Mouse (Mus musculus): ENCODE results near the gene Tor4a. TPM values are rescaled to one million over a fixed set of nuclear protein-coding genes. Genes with fewer than 3 reads are reported as not detected.

Tor4a gene
- polyA plus RNA-seq, 1 experiment from 2014 or later: 5.5 TPM

DNA sequence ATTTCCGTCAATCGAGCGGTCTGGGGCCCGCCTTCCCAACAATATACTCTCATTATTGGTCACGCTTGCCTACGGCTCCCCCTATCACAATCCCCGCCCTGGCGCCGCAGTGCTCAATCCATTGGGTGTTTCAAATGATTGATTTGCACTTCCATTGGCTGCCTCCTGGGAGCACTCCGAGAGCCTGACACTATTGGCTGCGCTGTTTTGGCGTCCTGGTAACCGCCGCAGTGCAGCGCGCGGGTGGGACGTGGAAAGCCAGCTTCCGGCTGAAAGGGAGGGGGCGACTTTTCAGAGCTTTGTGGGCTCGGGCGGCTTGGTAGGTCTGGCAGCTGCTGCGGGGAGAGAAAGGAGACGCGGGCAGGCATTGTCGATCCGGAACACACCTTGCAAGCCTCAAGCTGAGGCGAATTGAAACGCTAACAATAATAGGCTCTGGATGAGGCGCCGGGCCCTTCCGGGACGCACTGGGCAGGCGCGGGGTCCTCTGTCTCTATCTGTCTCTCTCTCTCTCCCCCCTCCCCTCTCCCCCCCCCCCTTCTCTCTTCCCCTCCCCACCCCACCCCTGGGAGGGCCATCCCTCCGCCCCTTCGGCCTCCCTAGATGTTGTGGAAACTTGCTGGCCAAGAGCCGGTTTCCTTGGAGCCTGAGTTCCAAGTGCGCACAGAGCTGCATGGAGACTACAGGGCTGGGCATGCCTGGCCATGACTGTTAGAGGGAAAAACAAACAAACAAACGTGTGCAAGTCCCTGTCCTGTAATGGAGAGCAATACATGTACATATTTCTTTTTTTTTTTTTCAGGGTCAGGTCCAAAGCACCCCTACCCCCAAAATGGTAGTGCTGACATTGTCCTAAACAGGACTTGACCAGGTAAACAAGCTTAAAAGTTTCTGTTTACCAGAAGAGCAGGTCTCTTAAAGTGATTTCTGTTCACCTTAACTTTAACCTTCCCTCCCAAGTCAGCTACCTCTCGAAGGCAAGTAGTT is 28.4 kb upstream of the Tor4a start:
- Histone ChIP-seq H3K4me3 (replicated peaks) (peak overlapping the region; percentile 92), H3K9me3 (replicated peaks) (no peaks in the 10 kb centered on the region), H3K36me3 (peaks cover 27% of the 10 kb centered on the region), H3K4me2 (peak overlapping the region; percentile 72), H3K27me3 (no peaks in the 10 kb centered on the region), H3K4me1 (replicated peaks) (peaks cover 47% of the 10 kb centered on the region), H3K27ac (peak overlapping the region; percentile 100), H3K9ac (peak overlapping the region; percentile 86)
- peak; percentile 99 for DNase-seq
- WGBS (ENCODE audit: insufficient replicate concordance): 2% methylated on average over 40 of the region's 41 CpGs
- ATAC-seq (ENCODE audit: low read depth): peak; percentile 88

- ATAC-seq (ENCODE audit: low read depth): no peak
- H3K9me3 ChIP-seq (replicated peaks): no peaks in the 10 kb centered on the region
- H3K4me1 ChIP-seq (replicated peaks): peaks cover 47% of the 10 kb centered on the region
- under 1% methylated on average over 17 of the region's 17 CpGs for WGBS (ENCODE audit: insufficient replicate concordance)
- peak within 1 kb of the TSS; percentile 92 for H3K4me3 ChIP-seq (replicated peaks)
- peaks cover 27% of the 10 kb centered on the region for H3K36me3 ChIP-seq
- peak within 1 kb of the TSS; percentile 100 for H3K27ac ChIP-seq
- peak within 1 kb of the TSS; percentile 95 for H3K4me2 ChIP-seq
- H3K27me3 ChIP-seq: no peaks in the 10 kb centered on the region
- no peak for DNase-seq
- H3K9ac ChIP-seq: peak within 1 kb of the TSS; percentile 99
These were observed 27.7 kb upstream of the Tor4a start, which contains the start of gene Tubb4b for GRCm38 (mm10) chr2:25224492-25224765. Gene Tubb4b (minus strand): TSS chr2:25224702.

GRCm38 (mm10) chr2:25223681-25224491 is 27.2 kb upstream of the Tor4a start:
- Histone ChIP-seq H3K36me3 (peaks cover 27% of the 10 kb centered on the region), H3K4me2 (peak overlapping the region; percentile 95), H3K4me1 (replicated peaks) (peaks cover 46% of the 10 kb centered on the region), H3K9me3 (replicated peaks) (no peaks in the 10 kb centered on the region), H3K27me3 (no peaks in the 10 kb centered on the region), H3K27ac (peak overlapping the region; percentile 100), H3K4me3 (replicated peaks) (peak overlapping the region; percentile 92), H3K9ac (peak overlapping the region; percentile 99)
- DNase-seq (peak; percentile 92), ATAC-seq (ENCODE audit: low read depth) (peak; percentile 76)
- WGBS (ENCODE audit: insufficient replicate concordance): 1% methylated on average over 45 of the region's 53 CpGs

- Histone ChIP-seq H3K9me3 (replicated peaks) (no peaks in the 10 kb centered on the region), H3K9ac (no peak overlapping the region), H3K4me1 (replicated peaks) (peaks cover 30% of the 10 kb centered on the region), H3K4me3 (replicated peaks) (peak overlapping the region; percentile 92; the same call in 1 of the 2 replicates), H3K27me3 (no peaks in the 10 kb centered on the region), H3K4me2 (no peak overlapping the region), H3K27ac (peak overlapping the region; percentile 30; the same call in 1 of the 2 replicates), H3K36me3 (peaks cover 27% of the 10 kb centered on the region)
- DNase-seq (no peak), ATAC-seq (ENCODE audit: low read depth) (no peak)
- WGBS (ENCODE audit: insufficient replicate concordance): 58% methylated on average over 5 of the region's 5 CpGs
These were observed 24.7 kb upstream of the Tor4a start for GRCm38 (mm10) chr2:25221331-25221772.

DNA sequence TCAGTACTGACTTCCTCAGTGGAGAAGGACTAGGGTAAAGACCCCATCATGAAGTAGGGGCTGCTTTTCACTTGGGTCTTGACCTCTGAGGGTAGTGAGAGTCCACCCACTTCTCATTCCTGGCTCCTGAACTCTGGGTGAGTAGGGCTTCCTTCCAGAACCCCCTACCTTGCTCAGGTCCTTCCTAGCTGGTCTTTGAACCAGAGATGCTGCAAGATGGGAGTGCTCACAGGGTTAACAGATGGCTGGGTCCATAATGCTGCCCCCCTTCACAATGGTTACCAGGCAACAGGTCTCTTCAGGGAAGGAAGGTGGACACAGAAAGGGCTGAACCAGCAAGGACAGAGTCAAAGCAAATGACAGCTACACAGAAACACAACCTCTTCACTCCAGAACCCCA is 21.8 kb upstream of the Tor4a start, which contains the start of gene Fam166a:
Fam166a (plus strand) TSS at position 301 of the 400 bp plus-strand sequence.
- Histone ChIP-seq H3K27ac (no peak within 1 kb of the TSS), H3K27me3 (peaks cover 4% of the 10 kb centered on the region; the same call in 1 of the 2 replicates), H3K36me3 (peaks cover 22% of the 10 kb centered on the region), H3K4me3 (replicated peaks) (no peak within 1 kb of the TSS), H3K9me3 (replicated peaks) (no peaks in the 10 kb centered on the region), H3K4me2 (no peak within 1 kb of the TSS), H3K4me1 (replicated peaks) (peaks cover 21% of the 10 kb centered on the region), H3K9ac (no peak within 1 kb of the TSS)
- ATAC-seq (ENCODE audit: low read depth): no peak
- DNase-seq: no peak

DNA sequence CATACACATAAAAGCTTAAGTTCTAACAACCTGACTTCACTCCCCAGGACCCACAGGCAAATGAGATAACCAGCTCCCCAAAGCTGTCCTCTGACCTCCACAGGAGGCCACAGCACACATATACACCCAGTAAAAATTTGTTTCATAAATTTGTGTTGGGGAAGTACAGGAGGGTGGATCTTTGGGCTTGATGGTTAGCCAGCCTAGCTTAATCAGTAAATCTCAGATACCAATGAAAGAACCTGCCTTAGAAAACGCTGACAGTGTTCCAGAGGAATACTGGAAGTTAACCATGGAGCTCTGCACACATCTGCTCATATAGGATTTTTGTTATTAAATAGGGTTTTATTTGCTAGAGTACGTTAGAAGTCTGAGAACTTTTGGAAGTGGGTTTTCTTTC is 21.0 kb upstream of the Tor4a start:
- Histone ChIP-seq H3K36me3 (peaks cover 14% of the 10 kb centered on the region), H3K27ac (no peak overlapping the region), H3K4me2 (no peak overlapping the region), H3K4me3 (replicated peaks) (no peak overlapping the region), H3K27me3 (peaks cover 5% of the 10 kb centered on the region; the same call in 1 of the 2 replicates), H3K9me3 (replicated peaks) (no peaks in the 10 kb centered on the region), H3K9ac (no peak overlapping the region), H3K4me1 (replicated peaks) (peaks cover 14% of the 10 kb centered on the region)
- no peak for ATAC-seq (ENCODE audit: low read depth)
- 51% methylated on average over 2 of the region's 2 CpGs for WGBS (ENCODE audit: insufficient replicate concordance)
- no peak for DNase-seq

- ATAC-seq (ENCODE audit: low read depth) (no peak), DNase-seq (no peak)
- no peak within 1 kb of the TSS for H3K4me2 ChIP-seq
- H3K27me3 ChIP-seq: peaks cover 5% of the 10 kb centered on the region; the same call in 1 of the 2 replicates
- no peak within 1 kb of the TSS for H3K9ac ChIP-seq
- no peak within 1 kb of the TSS for H3K4me3 ChIP-seq (replicated peaks)
- H3K4me1 ChIP-seq (replicated peaks): peaks cover 23% of the 10 kb centered on the region
- H3K27ac ChIP-seq: no peak within 1 kb of the TSS
- peaks cover 5% of the 10 kb centered on the region; the same call in 1 of the 2 replicates for H3K36me3 ChIP-seq
- WGBS (ENCODE audit: insufficient replicate concordance): 63% methylated on average over 3 of the region's 3 CpGs
- H3K9me3 ChIP-seq (replicated peaks): no peaks in the 10 kb centered on the region
These were observed 17.8 kb upstream of the Tor4a start, which contains the start of gene Stpg3 for GRCm38 (mm10) chr2:25214444-25214843. Gene Stpg3 (minus strand): TSS chr2:25214637.

GRCm38 (mm10) chr2:25213266-25213865 is 16.7 kb upstream of the Tor4a start:
- H3K4me2 ChIP-seq: no peak overlapping the region
- WGBS (ENCODE audit: insufficient replicate concordance): 66% methylated on average over 23 of the region's 23 CpGs
- H3K9ac ChIP-seq: no peak overlapping the region
- no peak for DNase-seq
- no peaks in the 10 kb centered on the region for H3K9me3 ChIP-seq (replicated peaks)
- no peak overlapping the region for H3K27ac ChIP-seq
- no peak for ATAC-seq (ENCODE audit: low read depth)
- peaks cover 30% of the 10 kb centered on the region for H3K4me1 ChIP-seq (replicated peaks)
- H3K27me3 ChIP-seq: peaks cover 5% of the 10 kb centered on the region; the same call in 1 of the 2 replicates
- no peak overlapping the region for H3K4me3 ChIP-seq (replicated peaks)
- H3K36me3 ChIP-seq: peaks cover 10% of the 10 kb centered on the region; the same call in 1 of the 2 replicates

GRCm38 (mm10) chr2:25211121-25211670 is 14.5 kb upstream of the Tor4a start, which contains the start of gene Nelfb:
Gene Nelfb (minus strand): TSS chr2:25211489.
- under 1% methylated on average over 44 of the region's 44 CpGs for WGBS (ENCODE audit: insufficient replicate concordance)
- peak; percentile 87 for DNase-seq
- Histone ChIP-seq H3K27ac (peak within 1 kb of the TSS; percentile 80), H3K4me1 (replicated peaks) (peaks cover 33% of the 10 kb centered on the region), H3K36me3 (peaks cover 30% of the 10 kb centered on the region), H3K9ac (peak within 1 kb of the TSS; percentile 86), H3K4me2 (peak within 1 kb of the TSS; percentile 79), H3K9me3 (replicated peaks) (no peaks in the 10 kb centered on the region), H3K4me3 (replicated peaks) (peak within 1 kb of the TSS; percentile 72), H3K27me3 (peaks cover 5% of the 10 kb centered on the region; the same call in 1 of the 2 replicates)
- peak; percentile 93 for ATAC-seq (ENCODE audit: low read depth)

DNA sequence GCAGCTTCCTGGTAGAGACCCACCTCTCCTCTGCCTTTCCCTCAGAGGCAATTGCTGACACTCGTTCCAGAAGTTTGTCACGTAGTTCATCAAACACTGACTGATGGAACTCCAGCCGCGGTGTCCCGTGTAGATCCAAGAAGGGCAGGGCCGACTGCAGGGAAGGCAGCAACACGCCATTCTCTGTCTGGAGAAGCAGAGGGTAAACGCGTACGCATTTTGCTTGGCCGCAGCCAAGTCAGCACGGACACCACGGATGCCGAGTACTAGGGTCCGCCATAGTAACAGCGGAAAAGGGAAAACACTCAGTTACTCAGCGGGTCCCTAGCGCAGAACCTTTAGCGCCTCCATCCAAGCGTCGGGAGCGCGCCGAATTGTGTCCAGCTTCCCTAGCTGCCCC is 14.0 kb upstream of the Tor4a start:
- ATAC-seq (ENCODE audit: low read depth): peak; percentile 1
- H3K27me3 ChIP-seq: peaks cover 5% of the 10 kb centered on the region; the same call in 1 of the 2 replicates
- DNase-seq: no peak
- H3K4me1 ChIP-seq (replicated peaks): peaks cover 33% of the 10 kb centered on the region
- peaks cover 35% of the 10 kb centered on the region for H3K36me3 ChIP-seq
- H3K9ac ChIP-seq: peak overlapping the region; percentile 86
- WGBS (ENCODE audit: insufficient replicate concordance): under 1% methylated on average over 24 of the region's 24 CpGs
- H3K9me3 ChIP-seq (replicated peaks): no peaks in the 10 kb centered on the region
- peak overlapping the region; percentile 72 for H3K4me3 ChIP-seq (replicated peaks)
- peak overlapping the region; percentile 80 for H3K27ac ChIP-seq
- peak overlapping the region; percentile 79 for H3K4me2 ChIP-seq

All from liver, embryonic 13.5 days (tissue).